Mouse (Mus musculus): Measurements from ENCODE around the gene Fam178b.

DNA sequence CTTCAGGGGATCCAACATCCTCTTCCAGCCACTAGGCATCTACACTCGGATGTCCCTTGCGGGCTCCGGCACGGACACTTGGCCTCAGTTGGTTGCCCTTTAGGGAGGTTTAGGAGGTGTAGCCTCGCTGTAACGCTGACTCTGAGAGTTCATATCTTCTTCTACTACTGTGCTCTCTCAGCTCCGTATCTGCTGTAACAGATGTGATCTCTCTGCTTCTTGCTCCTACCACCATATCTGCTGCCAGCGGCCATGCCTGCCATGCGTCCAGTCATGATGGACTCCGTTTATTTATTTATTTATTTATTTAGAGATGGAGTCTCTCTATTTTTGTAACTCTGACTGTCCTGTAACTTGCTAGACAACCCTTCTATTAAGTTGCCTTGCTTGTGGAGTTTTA, 11.7 kb downstream of the Fam178b start:
- TF ChIP-seq CTCF (IDR thresholded peaks at IDR 0.05; ENCODE audit: insufficient read depth, low read length) (no peak), POLR2A (IDR thresholded peaks at IDR 0.05; ENCODE audit: borderline replicate concordance, extremely low read depth, low read depth, low read length) (no peak)
